Mouse (Mus musculus): ENCODE results near the gene Asic3. TPM values are rescaled to one million over a fixed set of nuclear protein-coding genes. Genes with fewer than 3 reads are reported as not detected.

Asic3 gene
- total RNA-seq, 2 experiments from 2014 or later, result 0.73 TPM; not detected in 1

Other genes starting within 250 kb of the Asic3 start
- gene Nupl2, start 248.4 kb upstream of the Asic3 start, total RNA-seq (2021), result 10 to 100 TPM; 11.1 to 13.1 TPM
- gene Kcnh2, start 61.8 kb upstream of the Asic3 start, total RNA-seq (2021), result 10 to 100 TPM; 22.5 to 30.1 TPM
- 1 to 10 TPM; 8.0 to 9.5 TPM for gene Nos3, start 48.6 kb upstream of the Asic3 start, total RNA-seq (2021)
- gene Atg9b, start 21.2 kb upstream of the Asic3 start, total RNA-seq (2021), result 1 to 10 TPM; 2.3 to 3.0 TPM
- gene Abcb8, start 19.7 kb upstream of the Asic3 start, total RNA-seq (2021), result 10 to 100 TPM; 41.3 to 54.2 TPM
- 100 to 1,000 TPM; 132 TPM for gene Cdk5, start 10.1 kb downstream of the Asic3 start, total RNA-seq (2021)
- 10 to 100 TPM; 28.5 to 33.2 TPM for gene Slc4a2, start 10.4 kb downstream of the Asic3 start, total RNA-seq (2021)
- gene Fastk, start 31.9 kb downstream of the Asic3 start, total RNA-seq (2021), result 100 to 1,000 TPM; 130 to 137 TPM
- gene Tmub1, start 34.5 kb downstream of the Asic3 start, total RNA-seq (2021), result 10 to 100 TPM; 25.9 to 27.3 TPM
- 100 to 1,000 TPM; 505 to 511 TPM for gene Agap3, start 38.8 kb downstream of the Asic3 start, total RNA-seq (2021)
- gene Gbx1, start 113.8 kb downstream of the Asic3 start, total RNA-seq (2021), result under 1 TPM; 0.32 to 0.76 TPM
- gene Asb10, start 127.6 kb downstream of the Asic3 start, total RNA-seq (2021), result not detected
- not detected for gene 4931409K22Rik, start 143.4 kb downstream of the Asic3 start, total RNA-seq (2021)
- gene Abcf2, start 164.1 kb downstream of the Asic3 start, total RNA-seq (2021), result 10 to 100 TPM; 80.6 to 81.4 TPM
- 10 to 100 TPM; 68.8 to 77.3 TPM for gene Chpf2, start 173.3 kb downstream of the Asic3 start, total RNA-seq (2021)
- gene Smarcd3, start 211.0 kb downstream of the Asic3 start, total RNA-seq (2021), result 100 to 1,000 TPM in 1 of 2 experiments, 10 to 100 TPM in 1; 93.4 to 105 TPM